Mouse (Mus musculus): ENCODE data around the gene Tsga10ip.

GRCm38 (mm10) chr19:5383326-5383725 is 19.0 kb downstream of the Tsga10ip start:
- no peak for TF ChIP-seq POLR2A (IDR thresholded peaks at IDR 0.05; ENCODE audit: extremely low read depth, insufficient read depth, low read length)
- no peak for TF ChIP-seq CTCF (IDR thresholded peaks at IDR 0.05; ENCODE audit: low read depth, low read length)
